Mouse (Mus musculus) cerebellum, adult 11 months (tissue): ENCODE measurements around the gene Serpina1f.

Experiments used
- DNase-seq: peaks from one replicate; pipeline ENCODE4 v3.0.0; 2022

The Serpina1f gene

DNA sequence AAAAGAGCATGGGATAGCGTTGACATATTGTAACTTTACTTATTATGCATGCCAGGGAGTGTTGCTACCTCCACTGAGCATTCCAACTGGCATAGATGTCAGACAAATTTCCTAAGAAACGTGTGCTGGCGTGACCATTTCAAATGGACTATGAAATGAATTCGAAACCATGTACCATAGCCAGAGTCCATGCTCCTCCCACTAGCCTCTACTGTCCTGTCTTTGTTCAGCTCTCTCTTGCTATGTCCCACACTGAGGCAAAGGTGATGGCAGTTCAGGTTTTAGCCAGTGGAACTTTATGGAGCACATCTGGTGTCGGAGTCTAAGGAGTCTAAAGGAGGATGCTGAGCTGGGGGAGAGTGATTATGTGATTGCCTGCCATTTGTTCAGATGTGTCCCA, 35.3 kb downstream of the Serpina1f start:
- DNase-seq, result no peak

DNA sequence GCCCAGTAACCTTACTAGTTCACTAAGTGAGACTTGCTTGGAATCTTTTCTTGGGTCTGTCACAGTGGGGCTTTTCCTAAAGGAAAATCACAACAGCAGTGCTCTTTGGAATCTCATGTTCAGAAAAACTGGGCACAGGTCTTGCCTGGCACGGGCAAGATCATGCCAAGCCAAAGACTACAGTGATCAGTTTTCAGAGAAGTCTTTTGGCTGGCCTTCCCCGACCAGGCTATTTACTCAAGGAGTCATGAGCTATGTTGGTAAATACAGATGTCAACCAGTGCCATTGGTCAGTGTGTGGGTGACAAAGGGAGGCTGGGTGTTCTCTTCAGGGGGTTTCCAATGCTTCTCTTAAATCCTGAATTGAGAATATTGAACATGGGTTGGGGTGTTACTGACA, 36.2 kb downstream of the Serpina1f start:
- DNase-seq, result no peak

DNA sequence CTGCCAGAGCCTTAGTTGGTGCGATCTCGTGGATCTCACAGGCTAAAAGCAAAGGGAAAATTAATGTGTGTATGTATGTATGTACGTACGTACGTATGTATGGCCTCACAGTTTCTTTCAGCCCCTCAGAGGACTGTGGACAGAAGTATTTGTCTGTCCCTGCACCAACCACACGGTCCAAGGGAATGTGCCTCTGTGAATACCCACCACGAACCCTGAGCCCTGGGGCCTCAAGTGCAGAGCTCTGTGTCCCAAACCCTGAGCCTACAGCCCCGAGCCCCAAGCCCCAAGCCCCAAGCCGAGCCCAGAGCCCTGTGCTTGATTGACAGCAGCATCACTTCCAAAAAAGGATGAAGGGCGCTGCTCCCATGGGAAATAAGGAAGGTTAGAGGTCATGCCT, 37.3 kb downstream of the Serpina1f start:
- no peak for DNase-seq

DNA sequence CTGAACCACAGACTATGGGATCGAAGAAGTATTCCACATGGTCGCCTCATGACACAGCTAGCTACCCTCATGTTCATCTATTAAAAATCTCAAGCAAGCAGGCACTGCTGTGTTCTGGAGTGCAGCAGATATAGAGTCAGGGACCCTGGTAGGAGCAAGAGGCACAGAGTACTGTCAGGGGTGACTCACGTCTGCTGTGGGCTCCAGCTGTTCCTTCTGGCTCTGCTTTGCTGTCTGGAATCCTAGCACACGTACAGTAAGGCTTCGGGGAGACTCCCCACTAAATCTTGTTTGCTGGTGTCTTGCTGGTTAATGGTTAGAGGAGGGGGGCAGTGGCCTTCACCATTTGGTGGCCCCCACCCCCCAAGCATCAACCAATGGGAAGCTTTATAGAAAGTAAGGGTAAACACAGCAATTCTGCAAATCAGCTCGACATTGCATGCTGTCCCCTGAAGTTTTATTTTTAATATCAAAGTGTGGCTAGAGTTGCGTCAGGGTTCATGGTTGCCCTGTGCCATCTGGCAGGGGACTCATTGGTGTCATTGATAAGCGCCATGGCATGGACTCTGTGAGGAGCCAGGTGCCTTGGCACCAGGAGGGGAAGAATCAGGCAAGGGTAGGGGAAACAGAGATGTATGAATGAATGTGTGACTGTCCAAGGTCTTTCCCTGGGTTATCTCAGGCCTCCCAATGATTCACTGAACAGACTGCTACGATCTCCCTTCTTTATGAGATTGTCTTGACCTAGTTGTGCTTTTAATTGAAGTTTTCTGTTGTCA, 38.3 kb downstream of the Serpina1f start, which contains the start of gene Serpina6:
TSS of gene Serpina6 (minus strand) at position 365 of the 779 bp plus-strand sequence.
- no peak for DNase-seq

DNA sequence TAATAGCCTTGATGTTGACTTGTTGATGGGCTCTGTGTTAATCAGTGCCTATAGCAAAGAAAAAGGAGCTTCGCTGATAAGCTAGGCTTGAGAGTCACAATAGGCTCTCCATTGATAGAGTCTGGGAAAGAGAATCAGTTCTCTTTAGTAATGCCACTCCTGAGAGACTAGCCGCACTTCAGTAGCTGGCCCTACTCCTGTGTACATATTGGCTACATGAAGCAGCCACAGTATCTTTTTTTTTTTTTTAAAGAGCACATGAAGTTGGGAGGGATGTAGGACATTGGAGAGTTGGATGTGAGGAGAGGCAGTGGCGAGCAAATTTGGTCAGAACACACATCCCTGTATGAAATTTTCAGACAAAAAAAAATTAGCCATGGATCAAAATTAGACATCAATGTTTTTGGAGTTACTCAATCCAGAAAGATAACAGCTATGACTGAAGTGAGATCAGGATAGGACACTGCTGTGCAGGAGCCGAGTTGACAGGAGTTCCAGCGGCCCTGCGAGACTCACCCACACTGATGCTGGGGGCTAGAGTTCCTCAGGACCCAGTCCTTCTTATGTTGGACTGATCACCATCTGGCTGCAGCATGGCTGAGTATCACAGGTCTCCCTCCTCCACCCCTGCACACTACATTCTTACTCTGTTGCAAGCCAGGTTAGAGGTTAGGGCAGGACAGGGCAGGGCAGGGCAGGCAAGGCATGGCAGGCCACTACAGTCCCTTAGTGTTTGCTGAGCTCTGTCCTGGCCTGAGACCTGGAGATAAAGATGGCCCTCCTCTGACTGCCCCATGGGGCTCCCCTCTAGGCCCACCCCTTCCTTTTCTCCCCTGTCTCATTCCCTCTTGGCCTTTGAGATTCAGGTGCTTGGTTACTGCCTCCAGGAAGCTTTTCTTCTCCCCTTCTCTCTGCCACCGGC, 39.9 kb downstream of the Serpina1f start:
- DNase-seq, result no peak

DNA sequence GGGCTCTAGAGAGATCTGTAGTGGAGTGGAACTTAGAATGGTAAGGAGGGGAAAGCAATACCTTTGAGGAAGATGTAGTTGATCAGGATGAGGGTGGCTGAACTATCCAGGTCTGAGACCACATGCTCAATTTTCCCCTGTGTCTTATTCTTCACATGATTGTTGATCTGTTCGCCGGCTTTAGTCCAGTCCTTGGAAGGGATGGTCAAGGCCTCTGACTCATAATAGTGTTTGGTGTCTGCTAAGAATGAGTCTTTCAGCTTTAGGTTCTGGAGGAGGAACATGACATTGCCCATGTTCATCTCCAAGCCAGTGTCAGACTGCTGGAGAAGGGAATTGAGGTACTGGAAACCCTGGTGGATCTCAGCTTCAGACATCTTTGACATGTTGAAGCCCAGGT, 41.5 kb downstream of the Serpina1f start:
- no peak for DNase-seq

DNA sequence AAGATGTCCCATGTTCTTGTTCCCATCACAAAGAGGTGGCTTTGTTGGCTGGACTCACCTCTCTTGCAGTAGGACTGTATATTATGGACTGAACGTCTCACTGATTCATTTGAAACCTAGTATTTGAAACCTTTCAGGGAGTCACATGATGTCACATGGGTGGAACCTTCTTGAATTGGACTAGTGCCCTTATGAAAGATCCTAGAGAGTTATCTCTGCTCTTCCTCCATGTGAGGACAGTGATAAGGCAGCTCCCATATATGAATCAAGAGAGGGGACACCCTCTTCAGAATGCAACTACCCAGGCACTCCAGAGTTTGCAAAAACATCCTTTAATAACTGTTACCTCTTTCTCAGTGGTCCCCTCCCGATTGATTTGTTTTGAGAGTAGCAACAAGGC, 49.0 kb downstream of the Serpina1f start:
- no peak for DNase-seq

DNA sequence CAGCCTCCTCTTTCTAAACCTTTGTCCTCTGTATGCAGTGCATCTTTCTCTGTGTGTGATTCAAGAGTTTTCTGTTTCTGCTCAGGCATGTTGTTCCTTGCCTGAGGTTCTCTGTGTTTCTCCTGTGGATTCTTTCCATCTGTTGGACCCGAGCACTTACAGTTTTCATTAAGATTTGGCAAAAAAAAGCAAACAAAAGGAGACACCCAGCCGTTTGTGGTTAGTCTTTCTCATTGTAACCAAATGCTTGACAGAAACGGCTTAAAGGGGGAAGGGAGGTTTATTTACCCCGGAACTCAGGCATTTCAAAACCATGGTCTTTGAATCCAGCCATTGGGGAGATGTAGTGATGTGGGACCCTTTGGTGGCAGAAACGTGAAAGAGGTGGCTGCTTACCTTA, 50.7 kb downstream of the Serpina1f start:
- DNase-seq, result no peak

DNA sequence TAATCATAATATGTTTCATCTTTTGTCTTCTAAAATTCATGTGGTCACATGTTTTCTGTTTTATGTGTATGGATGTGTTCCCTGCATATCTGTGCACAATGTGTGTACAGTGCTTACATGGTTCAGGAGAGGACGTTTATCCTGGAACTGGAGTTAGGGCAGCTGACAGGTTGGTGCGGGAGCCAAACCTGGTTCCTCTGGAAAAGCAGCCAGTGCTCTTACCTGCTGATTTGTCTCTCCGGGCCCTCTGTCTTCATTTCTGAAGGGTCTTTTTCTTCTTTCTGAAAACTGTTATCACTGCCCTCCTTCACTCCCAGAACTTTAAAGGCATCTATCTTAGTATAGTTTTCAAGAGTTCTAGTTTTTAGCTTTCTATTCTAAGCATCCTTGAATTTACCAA, 51.5 kb downstream of the Serpina1f start:
- DNase-seq, result no peak

DNA sequence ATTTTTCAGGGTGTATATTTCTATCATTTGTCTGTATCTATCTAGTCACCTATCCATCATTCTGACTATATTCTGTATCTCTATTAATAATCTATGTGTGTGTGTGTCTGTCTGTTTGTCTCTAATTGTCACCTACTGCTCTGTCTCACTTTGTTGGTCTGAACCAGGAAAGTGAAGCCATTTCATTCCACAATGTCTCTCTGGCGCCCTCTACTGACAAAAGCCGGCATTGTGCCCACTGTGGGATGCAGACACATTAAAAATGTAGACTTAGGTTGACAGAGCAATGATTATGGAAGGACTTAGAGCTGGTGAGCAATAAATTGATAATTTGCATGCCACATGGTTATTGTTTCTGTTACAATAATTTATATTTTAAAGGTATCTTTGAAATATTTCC, 52.0 kb downstream of the Serpina1f start:
- DNase-seq, result peak; percentile 29
